Mouse (Mus musculus): ENCODE results near the gene Fam173a. TPM values are rescaled to one million over a fixed set of nuclear protein-coding genes. Genes with fewer than 3 reads are reported as not detected.

Fam173a gene
- polyA plus RNA-seq, 1 experiment from 2014 or later = 96.8 TPM

GRCm38 (mm10) chr17:25832436-25833290 is 40.0 kb upstream of the Fam173a start:
- H3K4me3 ChIP-seq (ENCODE audit: low read depth, low read length) = peak overlapping the region; percentile 82
- H3K36me3 ChIP-seq (ENCODE audit: insufficient read depth) = peaks cover 47% of the 10 kb centered on the region
- no peak for TF ChIP-seq CTCF (IDR thresholded peaks at IDR 0.05; ENCODE audit: low read depth)
- WGBS = under 1% methylated on average over 76 of the region's 77 CpGs
- no peaks in the 10 kb centered on the region for H3K27me3 ChIP-seq (ENCODE audit: insufficient read depth, low read length)
- peak; percentile 100 for DNase-seq
- peak; percentile 88 for ATAC-seq (ENCODE audit: insufficient read depth)
- peaks cover 48% of the 10 kb centered on the region for H3K4me1 ChIP-seq (ENCODE audit: insufficient read depth)
- peak overlapping the region; percentile 79 for H3K9ac ChIP-seq
- H3K27ac ChIP-seq (ENCODE audit: low read depth) = peak overlapping the region; percentile 97
- H3K4me2 ChIP-seq = peak overlapping the region; percentile 98
- no peaks in the 10 kb centered on the region for H3K9me3 ChIP-seq (ENCODE audit: low read depth, low read length)

- TF ChIP-seq CTCF (IDR thresholded peaks at IDR 0.05; ENCODE audit: low read depth) = no peak
- Histone ChIP-seq H3K4me2 (peak overlapping the region; percentile 98), H3K9me3 (ENCODE audit: low read depth, low read length) (no peaks in the 10 kb centered on the region), H3K9ac (peak overlapping the region; percentile 79), H3K27ac (ENCODE audit: low read depth) (peak overlapping the region; percentile 85), H3K4me3 (ENCODE audit: low read depth, low read length) (peak overlapping the region; percentile 82), H3K27me3 (ENCODE audit: insufficient read depth, low read length) (no peaks in the 10 kb centered on the region), H3K36me3 (ENCODE audit: insufficient read depth) (peaks cover 56% of the 10 kb centered on the region), H3K4me1 (ENCODE audit: insufficient read depth) (peaks cover 41% of the 10 kb centered on the region)
- peak; percentile 25 for DNase-seq
- WGBS = 49% methylated on average over 21 of the region's 21 CpGs
- no peak for ATAC-seq (ENCODE audit: insufficient read depth)
Measured at GRCm38 (mm10) chr17:25831451-25832281, 39.0 kb upstream of the Fam173a start.

- peak overlapping the region; percentile 98 for H3K4me2 ChIP-seq
- H3K36me3 ChIP-seq (ENCODE audit: insufficient read depth) = peaks cover 63% of the 10 kb centered on the region
- no peak for TF ChIP-seq CTCF (IDR thresholded peaks at IDR 0.05; ENCODE audit: low read depth)
- DNase-seq = no peak
- H3K4me1 ChIP-seq (ENCODE audit: insufficient read depth) = peaks cover 34% of the 10 kb centered on the region
- H3K27me3 ChIP-seq (ENCODE audit: insufficient read depth, low read length) = no peaks in the 10 kb centered on the region
- ATAC-seq (ENCODE audit: insufficient read depth) = no peak
- 81% methylated on average over 14 of the region's 14 CpGs for WGBS
- H3K9me3 ChIP-seq (ENCODE audit: low read depth, low read length) = no peaks in the 10 kb centered on the region
- H3K4me3 ChIP-seq (ENCODE audit: low read depth, low read length) = peak overlapping the region; percentile 82
- H3K9ac ChIP-seq = no peak overlapping the region
- no peak overlapping the region for H3K27ac ChIP-seq (ENCODE audit: low read depth)
Measured at GRCm38 (mm10) chr17:25830806-25831431, 38.2 kb upstream of the Fam173a start.

- DNase-seq (no peak), ATAC-seq (ENCODE audit: insufficient read depth) (no peak)
- no peaks in the 10 kb centered on the region for H3K27me3 ChIP-seq (ENCODE audit: insufficient read depth, low read length)
- no peak overlapping the region for H3K27ac ChIP-seq (ENCODE audit: low read depth)
- H3K4me2 ChIP-seq = peak overlapping the region; percentile 98
- peak overlapping the region; percentile 82; the same call in 1 of the 2 replicates for H3K4me3 ChIP-seq (ENCODE audit: low read depth, low read length)
- H3K9ac ChIP-seq = peak overlapping the region; percentile 67; the same call in 1 of the 2 replicates
- no peak for TF ChIP-seq CTCF (IDR thresholded peaks at IDR 0.05; ENCODE audit: low read depth)
- no peaks in the 10 kb centered on the region for H3K9me3 ChIP-seq (ENCODE audit: low read depth, low read length)
- peaks cover 33% of the 10 kb centered on the region for H3K4me1 ChIP-seq (ENCODE audit: insufficient read depth)
- WGBS = 80% methylated on average over 4 of the region's 4 CpGs
- H3K36me3 ChIP-seq (ENCODE audit: insufficient read depth) = peaks cover 65% of the 10 kb centered on the region
Measured at GRCm38 (mm10) chr17:25830200-25830753, 37.6 kb upstream of the Fam173a start.

- Histone ChIP-seq H3K9me3 (ENCODE audit: low read depth, low read length) (no peaks in the 10 kb centered on the region), H3K9ac (peak overlapping the region; percentile 67), H3K4me1 (ENCODE audit: insufficient read depth) (peaks cover 35% of the 10 kb centered on the region), H3K4me3 (ENCODE audit: low read depth, low read length) (peak overlapping the region; percentile 82), H3K27me3 (ENCODE audit: insufficient read depth, low read length) (no peaks in the 10 kb centered on the region), H3K4me2 (peak overlapping the region; percentile 98), H3K27ac (ENCODE audit: low read depth) (peak overlapping the region; percentile 91), H3K36me3 (ENCODE audit: insufficient read depth) (peaks cover 59% of the 10 kb centered on the region)
- TF ChIP-seq CTCF (IDR thresholded peaks at IDR 0.05; ENCODE audit: low read depth) = no peak
- DNase-seq = no peak
- whole genome bisulfite sequencing = 27% methylated on average over 8 of the region's 8 CpGs
- ATAC-seq (ENCODE audit: insufficient read depth) = no peak
Measured at GRCm38 (mm10) chr17:25829558-25830017, 36.9 kb upstream of the Fam173a start.

- TF ChIP-seq CTCF (IDR thresholded peaks at IDR 0.05; ENCODE audit: low read depth) = peak; percentile 62
- Histone ChIP-seq H3K4me3 (ENCODE audit: low read depth, low read length) (peak within 1 kb of the TSS; percentile 82), H3K4me1 (ENCODE audit: insufficient read depth) (peaks cover 33% of the 10 kb centered on the region), H3K27me3 (ENCODE audit: insufficient read depth, low read length) (no peaks in the 10 kb centered on the region), H3K9me3 (ENCODE audit: low read depth, low read length) (no peaks in the 10 kb centered on the region), H3K36me3 (ENCODE audit: insufficient read depth) (peaks cover 57% of the 10 kb centered on the region), H3K4me2 (peak within 1 kb of the TSS; percentile 98), H3K27ac (ENCODE audit: low read depth) (peak within 1 kb of the TSS; percentile 91), H3K9ac (peak within 1 kb of the TSS; percentile 67)
- ATAC-seq (ENCODE audit: insufficient read depth) = peak; percentile 26; the same call in 1 of the 2 replicates
- DNase-seq = peak; percentile 91
- 5% methylated on average over 32 of the region's 32 CpGs for WGBS
Measured at GRCm38 (mm10) chr17:25828712-25829557, 36.2 kb upstream of the Fam173a start, which contains the start of gene Jmjd8. TSS of gene Jmjd8 (plus strand) at chr17:25828867.
